Mouse (Mus musculus): ENCODE data around the gene Caly.

- TF ChIP-seq FLI1 (IDR thresholded peaks at IDR 0.05; ENCODE audit: low read length): no peak
- no peak for TF ChIP-seq GATA1 (IDR thresholded peaks at IDR 0.05; ENCODE audit: borderline replicate concordance, low read length)
Measured at GRCm38 (mm10) chr7:140115583-140116328, 33.4 kb upstream of the Caly start, which contains the start of gene Paox.
